Mouse (Mus musculus) forebrain, embryonic 13.5 days (tissue): ENCODE results near the gene Psmc3. TPM values are rescaled to one million over a fixed set of nuclear protein-coding genes. Genes with fewer than 3 reads are reported as not detected.
"Not testable (repeated sequence)": the region's sequence is repeated elsewhere in the genome, so short reads cannot be mapped to it uniquely, and the experiment has no call there.

Source experiments
- ATAC-seq: fragments of 200-750 bp; cut with Nextera tagmentation; 2 replicates; pipeline ENCODE4 v1.8.0; 2017
- H3K27ac ChIP-seq: fragments of 300-500 bp; sonication (generic); 2 replicates; pipeline ENCODE4 v1.5.1; 2015; ENCODE audit warnings: inconsistent platforms, mild to moderate bottlenecking, moderate library complexity
- H3K27me3 ChIP-seq: fragments of 300-500 bp; sonication (generic); 2 replicates; pipeline ENCODE4 v1.6.1; 2015; ENCODE audit warnings: mild to moderate bottlenecking, inconsistent platforms
- H3K36me3 ChIP-seq: fragments of 300-500 bp; sonication (generic); 2 replicates; pipeline ENCODE4 v1.6.1; 2015; ENCODE audit warnings: mild to moderate bottlenecking, inconsistent platforms; ENCODE audit not compliant: poor library complexity, severe bottlenecking
- H3K4me1 ChIP-seq: fragments of 300-500 bp; sonication (generic); 2 replicates; pipeline ENCODE4 v1.6.1; 2015; ENCODE audit warnings: inconsistent platforms
- H3K4me2 ChIP-seq: fragments of 300-500 bp; sonication (generic); 2 replicates; pipeline ENCODE4 v1.6.1; 2015; ENCODE audit warnings: inconsistent platforms, mild to moderate bottlenecking, moderate library complexity
- H3K4me3 ChIP-seq: fragments of 300-500 bp; sonication (generic); 2 replicates; pipeline ENCODE4 v1.5.1; 2015; ENCODE audit warnings: mild to moderate bottlenecking, inconsistent platforms
- H3K9ac ChIP-seq: fragments of 300-500 bp; sonication (generic); 2 replicates; pipeline ENCODE4 v1.6.1; 2015; ENCODE audit warnings: mild to moderate bottlenecking, inconsistent platforms
- H3K9me3 ChIP-seq: fragments of 300-500 bp; sonication (generic); replicated peaks from 2 replicates; pipeline ENCODE4 v1.6.1; 2016; ENCODE audit warnings: inconsistent platforms
- WGBS: fragments of 180-500 bp; shearing (Covaris S2); methylation state at CpG from one replicate; pipeline ENCODE4 v1.1.7; 2015; 5-methylcytosine and 5-hydroxymethylcytosine counted together
- polyA plus RNA-seq: library from polyadenylated mRNA; unstranded; fragments of >200 nt; fragmentation: Nextera tagmentation; extraction: Ambion mirVana; gene quantifications from 2 replicates; pipeline ENCODE4 v1.2.1, GENCODE M21; 2015

The Psmc3 gene
- 276 and 277 TPM in 2 replicates for polyA plus RNA-seq

DNA sequence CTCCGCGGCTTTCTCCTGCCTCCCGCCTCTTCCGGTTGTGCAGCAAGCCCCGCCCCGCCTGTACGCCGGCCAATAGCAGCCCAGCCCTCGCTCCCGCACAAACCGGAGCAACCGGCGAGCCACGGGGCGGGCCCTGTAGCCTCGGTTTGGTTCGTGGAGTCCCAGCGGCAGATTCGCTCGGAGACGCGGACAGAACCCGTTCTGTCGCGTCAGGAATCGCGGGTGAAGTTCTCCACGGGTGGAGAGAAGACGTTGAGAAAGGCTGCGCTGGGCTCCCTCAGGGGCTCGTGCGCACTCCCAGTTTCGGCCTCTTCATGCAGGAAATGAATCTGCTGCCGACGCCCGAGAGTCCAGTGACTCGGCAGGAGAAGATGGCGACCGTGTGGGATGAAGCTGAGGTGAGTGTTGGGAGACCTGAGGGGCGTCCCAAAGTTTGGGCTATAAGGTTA is at the start of gene Psmc3:
Gene Psmc3, plus strand, starts transcription at position 76 of the 449 bp plus-strand sequence.
- peak within 1 kb of the TSS; percentile 72 for H3K27ac ChIP-seq
- H3K4me1 ChIP-seq: peaks cover 17% of the 10 kb centered on the region
- H3K27me3 ChIP-seq: no peaks in the 10 kb centered on the region
- peaks cover 44% of the 10 kb centered on the region for H3K36me3 ChIP-seq
- peak within 1 kb of the TSS; percentile 73 for H3K9ac ChIP-seq
- WGBS: under 1% methylated on average over 40 of the region's 40 CpGs
- peak; percentile 99 for ATAC-seq
- peak within 1 kb of the TSS; percentile 61 for H3K4me3 ChIP-seq
- no peaks in the 10 kb centered on the region for H3K9me3 ChIP-seq
- peak within 1 kb of the TSS; percentile 84 for H3K4me2 ChIP-seq

DNA sequence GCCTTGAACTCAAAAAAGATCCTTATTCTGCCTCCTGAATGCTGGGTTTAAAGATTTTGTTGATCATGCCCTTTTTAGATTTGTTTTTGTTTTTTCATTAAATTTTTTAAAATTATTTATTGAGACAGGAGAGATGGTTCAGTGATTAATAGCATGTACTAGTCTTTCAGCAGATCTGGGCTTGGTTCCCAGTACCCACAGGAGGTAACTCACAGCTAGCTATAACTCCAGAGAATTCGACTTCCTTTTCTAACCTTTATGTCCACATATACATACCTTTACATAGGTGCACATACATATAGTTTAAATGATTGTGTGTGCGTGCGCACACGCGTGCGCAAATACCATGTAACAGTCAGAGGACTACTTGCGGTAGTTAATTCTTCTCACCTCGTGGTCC is 45.3 kb upstream of the Psmc3 start:
- H3K27me3 ChIP-seq: no peaks in the 10 kb centered on the region
- ATAC-seq: no peak
- no peak overlapping the region for H3K9ac ChIP-seq
- no peak overlapping the region for H3K4me3 ChIP-seq
- no peaks in the 10 kb centered on the region for H3K9me3 ChIP-seq
- peaks cover 86% of the 10 kb centered on the region for H3K36me3 ChIP-seq
- no peak overlapping the region for H3K27ac ChIP-seq
- WGBS: 98% methylated on average over 8 of the region's 8 CpGs
- H3K4me1 ChIP-seq: no peaks in the 10 kb centered on the region
- H3K4me2 ChIP-seq: no peak overlapping the region

DNA sequence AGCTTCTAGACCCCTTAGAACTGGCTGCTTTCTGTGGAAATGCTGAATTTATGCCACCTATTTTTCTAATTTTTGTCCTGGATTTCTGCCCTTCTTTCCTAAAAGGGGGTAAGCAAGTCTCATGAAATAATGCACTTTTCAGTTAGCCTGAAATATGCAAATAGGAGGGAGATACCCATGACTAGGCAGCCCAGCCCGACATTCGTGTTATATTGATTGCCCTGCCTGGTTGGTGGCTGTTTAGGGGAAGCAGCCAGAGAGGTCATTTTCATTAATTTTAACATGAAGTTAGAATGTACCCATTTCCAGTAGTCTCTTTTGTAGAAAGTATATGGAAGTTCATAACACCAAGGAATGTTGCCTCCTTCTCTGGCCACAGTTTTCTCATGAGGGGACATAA is 39.9 kb upstream of the Psmc3 start:
- Histone ChIP-seq H3K9ac (no peak overlapping the region), H3K36me3 (peaks cover 81% of the 10 kb centered on the region), H3K4me1 (no peaks in the 10 kb centered on the region), H3K4me2 (no peak overlapping the region), H3K9me3 (no peaks in the 10 kb centered on the region), H3K27ac (no peak overlapping the region), H3K27me3 (no peaks in the 10 kb centered on the region), H3K4me3 (no peak overlapping the region)
- WGBS: 95% methylated on average over 2 of the region's 2 CpGs
- no peak for ATAC-seq

DNA sequence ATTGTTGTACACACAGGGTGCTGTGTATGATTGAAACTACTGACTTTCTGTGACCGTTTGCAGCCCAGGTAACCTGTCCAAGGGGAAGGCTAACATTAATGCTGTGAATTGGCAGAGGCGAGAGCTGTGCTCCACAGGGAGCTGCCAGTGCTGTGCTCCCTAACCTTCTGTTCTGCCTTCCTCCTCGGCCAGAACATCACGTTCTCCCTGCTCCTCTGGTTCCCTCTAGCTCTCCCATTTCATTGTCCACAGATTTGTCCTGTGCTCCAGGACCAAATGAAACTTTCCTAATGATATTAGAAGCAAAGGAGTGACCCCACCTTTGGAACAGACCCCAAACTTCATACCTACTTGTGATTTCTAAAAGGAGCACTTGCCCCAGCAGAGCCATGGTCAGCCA is 38.4 kb upstream of the Psmc3 start:
- Histone ChIP-seq H3K36me3 (peaks cover 75% of the 10 kb centered on the region), H3K9ac (no peak overlapping the region), H3K4me2 (no peak overlapping the region), H3K9me3 (no peaks in the 10 kb centered on the region), H3K4me3 (no peak overlapping the region), H3K27me3 (no peaks in the 10 kb centered on the region), H3K27ac (no peak overlapping the region), H3K4me1 (no peaks in the 10 kb centered on the region)
- ATAC-seq: no peak
- 84% methylated on average over 4 of the region's 4 CpGs for WGBS

DNA sequence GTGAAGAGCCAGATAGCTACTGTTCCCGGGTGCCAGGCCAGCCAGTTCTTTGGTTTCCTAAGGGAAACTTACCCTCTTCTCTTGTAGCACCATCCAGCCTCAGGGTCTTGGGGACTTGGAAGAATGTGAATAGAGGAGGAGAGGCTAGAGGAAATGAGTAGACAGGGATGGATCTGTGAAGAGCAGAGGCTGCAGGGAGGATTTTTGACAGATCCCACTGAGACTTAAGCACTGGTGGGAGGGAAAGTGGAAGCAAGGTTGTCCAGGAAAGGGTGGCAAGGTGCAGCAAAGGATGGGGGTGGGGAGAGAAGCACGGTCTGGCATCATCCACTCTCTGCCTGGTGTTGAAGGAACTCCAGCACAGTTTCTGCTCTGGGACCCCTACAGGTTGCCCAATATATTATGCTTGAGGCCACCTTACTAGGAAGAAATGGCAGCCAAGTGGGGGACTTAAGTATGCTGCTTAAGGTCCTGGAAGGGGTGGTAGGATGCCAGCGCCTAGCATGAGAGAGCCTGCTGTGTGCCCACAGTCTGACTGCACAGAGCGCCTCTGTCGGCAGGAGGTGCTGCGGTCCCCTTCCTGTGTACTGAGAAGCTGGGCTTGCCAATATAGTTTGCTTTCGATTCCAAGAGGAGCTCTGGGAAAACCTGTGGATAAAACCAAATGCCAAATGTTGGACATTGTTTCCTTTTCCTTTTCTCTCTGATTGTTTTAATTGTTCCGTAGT is 35.6 kb upstream of the Psmc3 start:
- Histone ChIP-seq H3K36me3 (peaks cover 54% of the 10 kb centered on the region), H3K4me3 (no peak overlapping the region), H3K9ac (no peak overlapping the region), H3K9me3 (no peaks in the 10 kb centered on the region), H3K4me1 (no peaks in the 10 kb centered on the region), H3K4me2 (no peak overlapping the region), H3K27me3 (no peaks in the 10 kb centered on the region), H3K27ac (no peak overlapping the region)
- no peak for ATAC-seq
- WGBS: 84% methylated on average over 8 of the region's 8 CpGs

DNA sequence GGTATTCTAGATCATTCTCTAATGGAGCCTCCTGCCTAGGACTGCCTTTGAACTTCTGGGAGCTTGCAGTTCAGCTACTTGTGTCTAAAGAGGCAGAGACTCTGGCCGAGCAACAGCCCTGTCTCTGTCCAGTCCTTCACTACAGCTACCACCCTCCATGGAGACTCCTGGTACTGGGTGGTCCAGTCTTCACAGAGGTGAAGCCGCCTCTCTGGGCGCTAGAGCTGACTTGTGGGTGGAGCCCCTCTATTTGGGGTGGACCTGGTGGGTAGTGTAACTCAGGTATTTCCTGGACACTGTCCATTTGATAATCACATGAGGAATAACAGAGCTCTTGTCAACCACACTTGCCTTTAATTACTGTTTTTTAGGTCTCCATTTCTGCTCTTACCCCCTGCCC is 33.9 kb upstream of the Psmc3 start:
- Histone ChIP-seq H3K27ac (no peak overlapping the region), H3K4me1 (no peaks in the 10 kb centered on the region), H3K4me2 (no peak overlapping the region), H3K4me3 (no peak overlapping the region), H3K9me3 (no peaks in the 10 kb centered on the region), H3K36me3 (peaks cover 37% of the 10 kb centered on the region), H3K27me3 (no peaks in the 10 kb centered on the region), H3K9ac (no peak overlapping the region)
- no peak for ATAC-seq
- 94% methylated on average over 3 of the region's 3 CpGs for WGBS

DNA sequence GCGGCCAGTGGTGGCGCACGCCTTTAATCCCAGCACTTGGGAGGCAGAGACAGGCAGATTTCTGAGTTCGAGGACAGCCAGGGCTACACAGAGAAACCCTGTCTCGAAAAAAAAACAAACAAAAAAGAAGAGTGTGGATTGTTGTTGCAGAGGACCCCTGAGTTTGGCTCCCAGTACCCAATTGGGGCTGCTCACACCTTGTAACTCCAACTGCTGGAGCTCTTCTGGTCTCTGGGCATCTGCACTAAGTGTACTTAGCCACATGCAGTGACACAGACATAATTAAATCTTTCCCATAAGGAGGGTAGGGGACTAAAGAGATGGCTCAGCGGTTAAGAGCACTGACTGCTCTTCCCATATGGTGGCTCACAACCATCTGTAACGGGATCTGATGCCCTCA is 31.5 kb upstream of the Psmc3 start:
- not testable (repeated sequence) for H3K27ac ChIP-seq, H3K4me3 ChIP-seq, H3K9me3 ChIP-seq, H3K27me3 ChIP-seq, H3K9ac ChIP-seq, ATAC-seq, H3K4me1 ChIP-seq, H3K4me2 ChIP-seq
- H3K36me3 ChIP-seq: peaks cover 18% of the 10 kb centered on the region
- 95% methylated on average over 7 of the region's 7 CpGs for WGBS

DNA sequence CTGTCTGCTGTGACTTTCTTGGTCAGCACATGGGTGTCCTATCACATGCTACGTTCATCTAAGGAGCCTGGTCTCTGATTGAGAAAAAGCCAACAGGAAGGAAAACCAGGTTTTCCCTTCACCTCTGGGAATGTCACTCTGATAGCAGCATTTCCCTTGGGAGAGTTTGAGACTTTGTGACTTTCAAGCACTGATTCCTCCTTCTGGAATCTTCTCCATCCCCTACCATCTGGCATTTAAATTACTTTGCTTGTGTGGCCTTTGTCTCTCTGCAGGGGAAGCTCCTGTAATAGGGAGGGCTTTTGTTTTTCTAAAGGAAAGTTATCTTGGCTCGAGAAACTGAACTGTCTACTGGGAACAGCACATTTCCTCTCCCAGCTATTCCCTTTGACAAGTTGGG is 30.7 kb upstream of the Psmc3 start:
- no peaks in the 10 kb centered on the region for H3K4me1 ChIP-seq
- no peaks in the 10 kb centered on the region for H3K27me3 ChIP-seq
- no peak overlapping the region for H3K4me3 ChIP-seq
- 68% methylated on average over 2 of the region's 2 CpGs for WGBS
- H3K36me3 ChIP-seq: peaks cover 12% of the 10 kb centered on the region
- H3K9ac ChIP-seq: no peak overlapping the region
- H3K9me3 ChIP-seq: no peaks in the 10 kb centered on the region
- H3K27ac ChIP-seq: no peak overlapping the region
- no peak for ATAC-seq
- no peak overlapping the region for H3K4me2 ChIP-seq

DNA sequence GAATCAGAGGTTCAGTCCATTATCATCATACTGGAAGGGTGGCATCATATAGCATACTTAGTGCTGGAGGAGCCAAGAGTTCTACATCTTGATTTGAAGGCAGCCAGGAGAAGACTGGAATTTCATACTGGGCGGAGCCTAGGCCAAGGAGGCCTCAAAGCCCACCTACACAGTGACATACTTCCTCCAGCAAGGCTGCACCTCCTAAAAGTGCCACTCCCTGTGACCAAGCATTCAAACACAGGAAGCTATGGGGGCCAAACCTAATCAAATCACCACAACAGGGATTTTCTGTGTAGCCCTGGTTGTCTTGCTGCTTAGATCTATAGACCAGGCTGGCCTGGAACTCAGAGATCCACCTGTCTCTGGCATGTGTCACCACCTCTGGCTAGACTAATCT is 29.9 kb upstream of the Psmc3 start:
- 100% methylated on average over 1 of the region's 1 CpGs for WGBS
- no peak overlapping the region for H3K4me2 ChIP-seq

DNA sequence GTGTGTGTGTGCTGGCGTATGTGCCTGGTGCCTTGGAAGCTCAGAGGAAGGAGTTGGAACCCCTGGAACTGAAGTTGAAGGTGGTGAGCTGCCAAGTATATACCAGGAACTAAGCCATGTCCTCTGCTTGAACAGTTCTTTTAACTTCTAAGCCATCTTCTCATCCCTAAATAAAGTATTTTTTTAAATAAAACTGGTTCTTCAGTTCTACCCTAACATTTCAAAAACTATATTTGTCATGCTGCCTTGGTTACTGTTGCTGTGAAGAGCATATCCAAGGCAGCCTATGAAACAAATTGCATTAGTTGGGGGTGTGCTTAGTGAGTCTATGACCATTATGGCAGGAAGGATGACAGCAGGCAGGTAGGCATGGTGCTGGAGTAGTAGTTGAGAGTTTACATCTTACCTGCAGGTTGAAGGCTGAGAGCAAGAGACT is 28.7 kb upstream of the Psmc3 start:
- H3K9ac ChIP-seq: no peak overlapping the region
- no peaks in the 10 kb centered on the region for H3K9me3 ChIP-seq
- H3K27ac ChIP-seq: no peak overlapping the region
- H3K4me1 ChIP-seq: no peaks in the 10 kb centered on the region
- H3K27me3 ChIP-seq: no peaks in the 10 kb centered on the region
- 88% methylated on average over 1 of the region's 1 CpGs for WGBS
- H3K36me3 ChIP-seq: peaks cover 5% of the 10 kb centered on the region
- no peak overlapping the region for H3K4me3 ChIP-seq
- no peak overlapping the region for H3K4me2 ChIP-seq
- ATAC-seq: no peak

More for the DNA sequence above, 29.9 kb upstream of the Psmc3 start:
- Histone ChIP-seq H3K4me1 (no peaks in the 10 kb centered on the region), H3K27me3 (no peaks in the 10 kb centered on the region), H3K9ac (no peak overlapping the region), H3K27ac (no peak overlapping the region), H3K9me3 (no peaks in the 10 kb centered on the region), H3K4me3 (no peak overlapping the region), H3K36me3 (peaks cover 12% of the 10 kb centered on the region)
- ATAC-seq: no peak

DNA sequence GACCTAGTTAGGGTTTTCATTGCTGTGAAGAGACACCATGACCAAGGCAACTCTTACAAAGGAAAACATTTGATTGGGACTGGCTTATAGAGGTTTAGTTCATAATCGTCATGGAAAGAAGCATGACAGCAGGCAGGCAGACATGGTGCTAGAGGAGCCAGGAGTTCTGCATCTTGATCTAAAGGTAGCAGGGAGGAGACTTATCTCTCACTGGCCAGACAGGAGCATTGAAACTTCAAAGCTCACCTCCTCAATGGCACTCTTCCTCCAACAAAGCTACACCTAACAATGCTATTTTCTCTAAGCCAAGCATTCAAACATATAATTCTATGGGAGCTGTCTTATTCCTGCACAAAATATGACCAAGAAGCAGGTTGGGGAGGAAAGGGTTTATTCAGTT is 27.3 kb upstream of the Psmc3 start:
- Histone ChIP-seq H3K9ac (no peak overlapping the region), H3K9me3 (no peaks in the 10 kb centered on the region), H3K36me3 (no peaks in the 10 kb centered on the region), H3K27ac (no peak overlapping the region), H3K4me1 (no peaks in the 10 kb centered on the region), H3K4me3 (no peak overlapping the region), H3K27me3 (no peaks in the 10 kb centered on the region), H3K4me2 (no peak overlapping the region)
- WGBS: 87% methylated on average over 1 of the region's 1 CpGs
- no peak for ATAC-seq

DNA sequence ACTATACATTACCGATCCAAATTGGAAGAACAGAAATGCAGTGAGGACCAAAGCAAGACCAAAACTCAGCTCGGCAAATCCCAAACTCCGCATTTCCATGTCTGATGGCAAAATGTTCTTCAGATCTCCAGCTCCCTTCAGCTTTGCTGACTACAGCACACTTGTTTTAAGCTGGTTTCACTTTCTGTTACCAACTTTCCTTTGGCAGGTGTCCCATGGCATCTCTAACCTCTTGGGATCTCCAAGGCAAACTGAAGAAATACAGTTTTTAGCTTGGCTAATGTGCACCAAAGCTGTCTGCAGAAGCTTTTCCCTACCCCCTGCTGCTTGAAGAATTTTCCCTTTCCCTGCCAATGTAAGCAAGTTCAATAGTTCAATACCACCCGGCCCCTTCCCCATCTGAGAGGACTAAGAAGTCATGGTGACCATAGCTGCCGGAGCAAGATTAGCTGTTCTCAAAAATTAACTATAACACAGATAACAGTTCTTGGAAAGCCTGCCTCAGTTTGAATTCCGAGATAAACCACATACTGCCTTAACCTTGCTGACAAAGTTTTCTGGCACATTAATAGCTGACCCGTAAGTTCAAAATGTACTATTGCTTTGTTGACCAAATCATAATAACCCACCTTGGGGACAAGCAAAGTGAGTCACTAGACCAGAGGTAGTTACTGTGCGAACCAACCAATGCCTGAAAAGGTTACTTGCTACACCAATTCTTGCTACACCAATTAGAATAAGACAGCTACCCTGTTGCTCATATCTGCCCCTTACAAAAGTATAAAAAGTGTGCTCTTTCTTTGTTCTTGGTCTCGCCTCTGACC is 26.2 kb upstream of the Psmc3 start:
- no peak overlapping the region for H3K27ac ChIP-seq
- H3K9me3 ChIP-seq: no peaks in the 10 kb centered on the region
- H3K36me3 ChIP-seq: no peaks in the 10 kb centered on the region
- ATAC-seq: no peak
- H3K4me3 ChIP-seq: no peak overlapping the region
- H3K4me2 ChIP-seq: no peak overlapping the region
- no peaks in the 10 kb centered on the region for H3K27me3 ChIP-seq
- WGBS: 86% methylated on average over 9 of the region's 9 CpGs
- no peaks in the 10 kb centered on the region for H3K4me1 ChIP-seq
- H3K9ac ChIP-seq: no peak overlapping the region
